Mouse (Mus musculus): Measurements from ENCODE around the gene Ampd2.

Ampd2 gene

GRCm38 (mm10) chr3:108086470-108086979, at the start of gene Ampd2:
Ampd2 (minus strand) TSS chr3:108086651.
- peak; percentile 91 for DNase-seq

GRCm38 (mm10) chr3:108134701-108135100, 48.2 kb upstream of the Ampd2 start:
- DNase-seq = no peak

DNA sequence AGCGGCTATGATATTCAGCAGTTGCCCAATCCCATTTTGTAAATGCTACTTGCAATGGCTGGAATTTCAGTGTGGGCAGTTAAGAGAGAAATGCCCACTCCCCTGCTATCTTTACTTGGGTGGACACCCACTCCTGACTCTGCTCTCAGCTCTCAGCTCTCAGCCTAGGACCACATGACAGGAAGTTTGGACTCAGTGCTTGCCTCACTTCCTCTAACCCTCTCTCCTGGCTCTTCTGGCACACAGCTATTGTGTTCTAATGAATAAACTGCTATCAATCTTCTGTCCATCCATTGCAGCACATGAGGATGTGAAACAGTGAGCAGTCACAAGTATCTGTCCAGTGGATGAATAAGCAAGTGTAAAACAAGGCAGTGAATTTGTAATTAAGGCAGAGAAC, 46.0 kb upstream of the Ampd2 start:
- no peak for DNase-seq

DNA sequence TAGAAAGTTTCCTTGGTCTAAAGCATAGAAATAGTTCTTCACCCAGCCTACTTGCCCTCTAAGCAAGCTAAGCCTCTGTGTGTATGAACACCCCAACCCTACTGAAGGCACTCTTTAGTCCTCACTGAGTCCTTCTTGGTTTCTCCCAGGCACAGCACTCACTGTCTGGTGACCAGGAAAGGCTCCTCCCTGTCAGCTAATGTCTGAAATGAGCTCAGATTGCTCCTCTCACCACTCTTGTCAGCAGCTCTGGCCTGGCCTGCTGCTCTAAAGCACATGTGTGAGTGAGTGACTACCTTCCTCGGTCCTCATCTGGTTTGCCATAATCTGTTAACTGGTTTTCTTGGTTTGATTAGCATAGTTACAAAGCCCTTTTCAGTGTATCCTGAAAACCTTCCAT, 45.4 kb upstream of the Ampd2 start:
- DNase-seq = no peak

- DNase-seq = peak; percentile 65
Measured at GRCm38 (mm10) chr3:108131216-108131615, 44.8 kb upstream of the Ampd2 start.

DNA sequence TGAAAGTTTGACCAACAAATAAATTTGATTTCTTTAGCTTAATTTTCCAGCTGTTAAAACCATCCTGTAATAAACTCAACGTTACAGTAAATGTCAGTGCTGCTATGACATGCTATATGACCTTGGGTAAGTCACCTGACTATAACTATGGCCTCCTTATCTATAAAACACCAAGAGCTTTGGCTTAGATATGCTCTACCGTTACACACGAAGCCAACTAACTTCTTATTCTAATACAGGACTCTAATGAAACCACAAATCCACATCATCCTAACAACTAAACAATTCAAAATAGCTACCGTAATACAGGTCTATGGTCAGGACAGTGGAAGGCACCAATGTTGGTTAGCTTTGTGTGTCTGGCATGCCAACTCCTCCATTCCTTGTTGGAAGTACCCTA, 43.4 kb upstream of the Ampd2 start:
- DNase-seq = no peak

GRCm38 (mm10) chr3:108129367-108129766, 42.9 kb upstream of the Ampd2 start:
- DNase-seq = no peak

GRCm38 (mm10) chr3:108128520-108128919, 42.1 kb upstream of the Ampd2 start:
- DNase-seq = no peak

DNA sequence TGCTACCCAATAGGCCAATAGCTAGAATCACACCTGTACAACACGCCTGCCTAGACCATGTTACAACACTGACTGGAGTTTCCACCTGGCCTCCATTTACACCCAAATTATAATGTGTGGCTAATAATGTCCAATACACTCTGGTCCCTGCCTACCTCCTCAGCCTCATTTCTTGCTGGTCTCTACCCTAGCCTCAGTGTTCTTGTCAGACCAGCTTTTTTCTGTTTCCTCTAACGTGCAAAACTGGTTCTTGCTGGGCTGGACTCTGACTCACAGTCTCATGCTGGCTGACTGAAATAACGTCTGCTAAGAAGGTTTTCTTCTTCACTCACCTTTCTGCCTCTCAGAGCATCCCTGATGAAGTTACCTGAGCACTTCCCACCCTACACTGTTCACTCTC, 39.9 kb upstream of the Ampd2 start:
- DNase-seq = no peak

GRCm38 (mm10) chr3:108124131-108124530, 37.7 kb upstream of the Ampd2 start:
- no peak for DNase-seq

DNA sequence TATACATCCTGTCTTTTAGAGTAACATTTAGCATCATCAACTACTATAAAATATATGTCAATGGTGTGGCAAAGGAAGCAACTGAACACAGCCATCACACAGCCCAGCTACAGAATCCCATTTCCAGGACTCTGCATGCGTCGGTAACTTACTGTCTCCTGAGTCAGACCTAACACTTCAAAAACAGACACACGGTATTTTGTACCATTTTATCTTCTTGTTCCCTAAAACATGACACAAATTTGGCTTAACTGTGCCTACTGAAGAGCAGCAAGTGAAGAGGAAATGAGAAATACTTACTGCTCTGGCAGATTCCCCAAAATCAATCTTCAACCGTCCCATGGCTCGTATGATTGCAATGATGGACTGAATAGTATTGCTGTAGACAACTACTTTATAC, 36.8 kb upstream of the Ampd2 start:
- DNase-seq = no peak

- no peak for DNase-seq
Measured at GRCm38 (mm10) chr3:108121101-108121500, 34.6 kb upstream of the Ampd2 start.

GRCm38 (mm10) chr3:108117465-108117864, 31.0 kb upstream of the Ampd2 start:
- DNase-seq = no peak

- DNase-seq = peak; percentile 29
Measured at GRCm38 (mm10) chr3:108113591-108114289, 27.3 kb upstream of the Ampd2 start.

- no peak for DNase-seq
Measured at GRCm38 (mm10) chr3:108112666-108113065, 26.2 kb upstream of the Ampd2 start.

GRCm38 (mm10) chr3:108112246-108112645, 25.8 kb upstream of the Ampd2 start:
- no peak for DNase-seq

GRCm38 (mm10) chr3:108111320-108111719, 24.9 kb upstream of the Ampd2 start:
- no peak for DNase-seq

DNA sequence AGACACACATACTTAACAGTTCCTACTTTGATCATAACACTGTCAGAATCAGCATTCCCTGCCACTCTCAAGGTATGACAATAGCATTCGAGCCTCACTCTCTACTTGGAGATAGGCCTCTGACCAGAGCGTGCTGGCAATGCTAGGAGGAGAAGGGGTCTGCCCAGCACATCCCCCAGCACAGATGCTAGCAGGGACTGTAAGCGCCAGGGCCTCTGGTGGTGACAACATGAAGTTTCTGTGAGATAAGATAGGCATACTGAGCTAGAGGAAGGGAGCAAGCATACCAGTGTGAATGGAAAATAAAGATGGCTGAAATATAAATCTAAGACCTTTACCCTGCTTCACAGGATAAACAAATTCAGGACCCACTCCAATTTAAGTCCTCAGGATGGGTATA, 18.8 kb upstream of the Ampd2 start:
- no peak for DNase-seq

- DNase-seq = no peak
Measured at GRCm38 (mm10) chr3:108102075-108102474, 15.6 kb upstream of the Ampd2 start.

DNA sequence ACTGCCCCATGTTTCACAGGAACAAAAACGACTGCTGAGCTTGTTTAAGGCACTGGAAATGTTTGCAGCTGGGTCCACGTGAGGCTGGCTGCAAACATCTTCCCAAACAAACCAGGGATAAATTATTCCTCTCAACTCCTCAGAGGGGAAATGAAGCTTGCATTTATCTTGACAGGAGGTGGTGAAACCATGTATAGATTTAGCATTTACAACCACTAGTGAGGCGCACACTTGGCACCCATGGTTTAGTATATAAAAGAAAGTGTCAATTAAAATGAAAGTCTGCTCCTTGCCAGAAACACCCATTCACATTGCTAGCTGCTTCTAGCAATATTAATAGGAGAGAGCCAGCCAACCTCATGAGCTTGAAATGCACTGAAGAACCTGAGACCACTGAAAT, 15.1 kb upstream of the Ampd2 start:
- no peak for DNase-seq

DNA sequence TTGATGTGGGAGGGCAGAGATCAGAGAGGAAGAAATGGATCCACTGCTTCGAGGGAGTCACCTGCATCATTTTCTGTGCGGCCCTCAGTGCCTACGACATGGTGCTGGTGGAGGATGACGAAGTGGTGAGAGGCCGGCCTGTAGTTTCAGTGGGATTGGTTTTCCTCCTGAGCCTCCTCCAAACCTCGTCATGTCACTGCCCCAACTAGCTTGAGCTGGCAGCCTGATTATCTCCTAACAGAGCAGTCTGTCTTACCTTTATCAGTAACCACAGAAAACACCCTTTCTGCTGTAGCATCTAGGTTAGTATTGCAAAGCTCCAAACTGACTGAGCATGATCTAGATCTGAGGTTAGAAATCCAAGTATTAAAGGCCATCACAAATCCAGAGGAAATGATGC, 11.9 kb upstream of the Ampd2 start:
- DNase-seq = no peak

DNA sequence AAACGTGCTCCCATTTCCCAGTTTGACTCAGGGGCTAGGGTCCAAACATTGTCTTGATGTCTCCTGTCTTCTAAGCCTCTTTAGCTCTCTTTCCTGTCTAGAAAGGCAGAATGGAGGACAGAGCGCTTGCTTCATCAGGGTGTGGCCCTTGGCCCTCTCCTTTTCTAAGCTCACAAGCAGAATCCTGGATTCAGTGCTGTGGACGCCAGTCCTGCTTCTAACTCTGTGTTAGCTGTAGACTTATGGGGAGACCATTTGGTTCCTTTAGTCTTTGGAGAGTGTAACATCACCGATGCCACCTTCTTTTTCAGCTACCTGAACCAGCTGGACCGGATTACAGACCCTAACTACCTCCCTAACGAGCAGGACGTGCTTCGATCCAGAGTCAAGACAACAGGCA, 11.2 kb upstream of the Ampd2 start:
- no peak for DNase-seq

DNA sequence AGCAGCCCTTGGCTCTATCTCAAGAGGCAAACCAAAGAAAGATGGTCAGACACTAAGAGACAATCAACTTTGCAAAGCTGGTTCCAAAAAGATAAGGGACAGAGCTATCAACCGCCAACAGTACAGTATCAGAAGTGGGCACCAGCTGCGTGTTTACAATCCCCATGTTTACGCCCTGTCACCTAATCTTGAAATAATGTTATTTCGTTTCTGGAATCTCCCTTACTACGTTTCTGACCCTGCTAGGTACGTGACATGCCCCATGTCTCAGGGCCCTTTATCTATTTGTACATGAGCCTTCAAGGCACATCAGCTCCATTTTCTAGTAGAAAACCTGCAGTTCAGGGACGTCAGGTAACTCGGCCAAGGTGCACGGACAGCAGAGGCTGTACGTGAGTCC, 10.3 kb upstream of the Ampd2 start:
- DNase-seq = no peak

DNA sequence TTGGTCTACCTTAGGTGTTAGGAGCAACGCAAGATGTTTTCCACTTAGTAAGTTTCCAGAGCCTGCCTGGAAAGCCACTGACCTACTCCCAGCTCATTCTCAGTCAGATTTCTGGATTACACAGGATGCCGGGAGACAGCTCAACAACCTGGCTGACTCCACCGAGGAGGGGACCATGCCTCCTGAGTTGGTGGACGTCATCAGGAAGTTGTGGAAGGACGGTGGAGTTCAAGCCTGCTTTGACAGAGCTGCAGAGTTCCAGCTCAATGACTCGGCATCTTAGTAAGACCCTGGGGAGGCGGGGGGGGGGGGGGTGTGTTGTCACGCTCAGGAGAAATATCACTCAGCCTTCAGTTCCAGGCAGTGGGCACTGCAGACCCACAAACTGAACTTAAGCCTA, 9.8 kb upstream of the Ampd2 start:
- DNase-seq = no peak
